Mouse (Mus musculus) ES-Bruce4 (cell line): ENCODE measurements around the gene Myo1e. TPM values are rescaled to one million over a fixed set of nuclear protein-coding genes. Genes with fewer than 3 reads are reported as not detected.
A peak's percentile ranks its signal among the peaks of the same experiment; 100 is the strongest.

Experiments
- H3K27ac ChIP-seq: 2 replicates; pipeline ENCODE4 v1.5.1; 2012; ENCODE audit warnings: low read length, inconsistent platforms; ENCODE audit not compliant: insufficient read depth
- H3K27me3 ChIP-seq: 2 replicates; pipeline ENCODE4 v1.6.1; 2012; ENCODE audit warnings: mild to moderate bottlenecking, low read length, inconsistent platforms; ENCODE audit not compliant: control insufficient read depth, poor library complexity, insufficient read depth, severe bottlenecking
- H3K36me3 ChIP-seq: 2 replicates; pipeline ENCODE4 v1.6.1; 2012; ENCODE audit warnings: inconsistent platforms, mild to moderate bottlenecking, low read length, moderate library complexity; ENCODE audit not compliant: control insufficient read depth, poor library complexity, insufficient read depth, severe bottlenecking
- H3K4me1 ChIP-seq: one replicate; pipeline ENCODE4 v1.8.1; 2011; ENCODE audit warnings: low read length; ENCODE audit not compliant: control insufficient read depth, insufficient read depth
- H3K4me3 ChIP-seq: 2 replicates; pipeline ENCODE4 v1.5.1; 2011; ENCODE audit warnings: low read depth, mild to moderate bottlenecking, low read length
- H3K9ac ChIP-seq: 2 replicates; pipeline ENCODE4 v1.6.1; 2012; ENCODE audit warnings: low read depth, mild to moderate bottlenecking, inconsistent platforms; ENCODE audit not compliant: poor library complexity, severe bottlenecking
- H3K9me3 ChIP-seq: replicated peaks from 2 replicates; pipeline ENCODE4 v1.6.1; 2012; ENCODE audit warnings: mild to moderate bottlenecking, low read length, inconsistent platforms; ENCODE audit not compliant: control insufficient read depth, poor library complexity, insufficient read depth, severe bottlenecking
- CTCF ChIP-seq: IDR thresholded peaks from one replicate; pipeline ENCODE4 v1.8.1; 2011; ENCODE audit warnings: low read depth, low read length
- EP300 ChIP-seq: IDR thresholded peaks from 2 replicates; pipeline ENCODE4 v1.6.1; 2011; ENCODE audit warnings: low read depth, low read length; ENCODE audit not compliant: insufficient read depth
- POLR2A ChIP-seq: IDR thresholded peaks from one replicate; pipeline ENCODE4 v1.8.1; 2011; ENCODE audit warnings: low read length; ENCODE audit not compliant: insufficient read depth
- polyA plus RNA-seq: library from polyadenylated mRNA; stranded (reverse); fragments of >200 nt; gene quantifications from 2 replicates; pipeline ENCODE4 v1.2.4, GENCODE M21; 2011; ENCODE audit warnings: low read depth; ENCODE audit not compliant: missing spikeins, insufficient read depth, insufficient read length

Myo1e gene
- polyA plus RNA-seq, 1 experiment: 51.6 TPM

GRCm38 (mm10) chr9:70216517-70216916 is 9.4 kb downstream of the Myo1e start:
- Histone ChIP-seq H3K36me3 (no peaks in the 10 kb centered on the region), H3K9ac (no peak overlapping the region)
- TF ChIP-seq POLR2A (no peak), EP300 (0 out of 2 replicates have a peak, but pooled peaks have one; percentile 17)

DNA sequence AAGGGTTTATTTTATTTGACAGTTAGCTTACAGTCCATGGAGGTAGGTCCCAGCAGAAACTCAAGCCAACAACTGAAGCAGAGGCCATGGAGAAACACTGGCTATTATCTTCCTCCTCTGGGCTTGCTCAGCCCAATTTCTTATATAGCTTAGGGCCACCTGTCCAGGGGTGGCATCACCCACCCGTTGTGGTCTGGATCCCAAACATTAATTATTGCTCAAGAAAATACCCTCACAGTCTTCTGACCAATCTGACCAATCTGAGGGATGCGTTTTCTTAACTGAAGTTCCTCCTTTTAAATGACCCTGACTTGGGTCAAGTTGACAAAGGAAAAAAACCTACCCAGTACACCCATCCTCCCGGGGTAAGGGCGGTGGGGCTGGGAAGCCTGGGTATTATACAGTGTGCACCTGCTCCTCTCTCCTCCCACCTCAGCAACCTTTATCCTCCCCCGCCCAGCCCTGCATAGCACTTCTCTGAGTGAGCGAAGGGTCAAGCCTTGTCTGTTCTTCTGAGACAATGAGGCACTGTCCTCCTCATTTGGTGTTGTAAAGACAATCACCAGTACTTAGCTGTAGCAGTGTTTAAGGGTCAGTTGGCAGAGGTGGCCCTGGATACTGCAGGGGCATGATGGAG is 12.3 kb downstream of the Myo1e start:
- H3K9ac ChIP-seq: no peak overlapping the region
- peaks cover 7% of the 10 kb centered on the region for H3K4me1 ChIP-seq
- H3K27ac ChIP-seq: no peak overlapping the region; the same call in 1 of the 2 replicates
- no peak overlapping the region for H3K4me3 ChIP-seq
- H3K9me3 ChIP-seq: no peaks in the 10 kb centered on the region
- no peaks in the 10 kb centered on the region for H3K27me3 ChIP-seq
- no peak for TF ChIP-seq CTCF
- no peak for TF ChIP-seq POLR2A
- no peak for TF ChIP-seq EP300
- no peaks in the 10 kb centered on the region for H3K36me3 ChIP-seq

More at GRCm38 (mm10) chr9:70216517-70216916, 9.4 kb downstream of the Myo1e start:
- no peak overlapping the region for H3K27ac ChIP-seq
- H3K9me3 ChIP-seq: no peaks in the 10 kb centered on the region
- no peak overlapping the region for H3K4me3 ChIP-seq
- H3K27me3 ChIP-seq: no peaks in the 10 kb centered on the region
- H3K4me1 ChIP-seq: peaks cover 11% of the 10 kb centered on the region

GRCm38 (mm10) chr9:70220461-70221170 is 13.5 kb downstream of the Myo1e start:
- no peak for TF ChIP-seq POLR2A
- TF ChIP-seq EP300: no peak
- no peak for TF ChIP-seq CTCF
- no peaks in the 10 kb centered on the region for H3K27me3 ChIP-seq

DNA sequence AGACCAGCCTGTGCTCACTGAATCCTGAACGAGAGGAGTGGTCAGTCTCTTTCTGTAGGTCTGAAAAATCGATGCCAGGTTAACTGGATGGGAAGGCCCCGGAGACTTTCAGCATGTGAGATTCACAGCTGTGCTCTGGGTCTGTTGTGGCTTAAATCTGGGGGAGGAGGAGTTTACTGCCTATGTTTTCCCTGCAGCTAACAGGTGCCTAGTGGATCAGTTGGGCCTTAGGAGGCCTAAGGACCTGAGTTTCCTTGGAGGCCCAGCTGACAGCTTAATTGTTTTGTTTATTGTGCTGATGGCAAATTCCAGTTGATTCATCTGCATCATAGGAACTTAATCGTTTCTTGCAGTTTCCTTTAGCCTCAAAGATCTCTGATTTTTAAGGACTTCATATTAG is 16.0 kb downstream of the Myo1e start:
- TF ChIP-seq EP300 (0 out of 2 replicates have a peak, but pooled peaks have one; percentile 24), POLR2A (no peak)
- Histone ChIP-seq H3K9ac (no peak overlapping the region), H3K36me3 (no peaks in the 10 kb centered on the region), H3K4me1 (peaks cover 2% of the 10 kb centered on the region), H3K4me3 (no peak overlapping the region), H3K27me3 (no peaks in the 10 kb centered on the region), H3K9me3 (no peaks in the 10 kb centered on the region), H3K27ac (no peak overlapping the region)

More at GRCm38 (mm10) chr9:70220461-70221170, 13.5 kb downstream of the Myo1e start:
- Histone ChIP-seq H3K9ac (no peak overlapping the region), H3K27ac (no peak overlapping the region), H3K4me1 (peaks cover 7% of the 10 kb centered on the region), H3K4me3 (no peak overlapping the region), H3K9me3 (no peaks in the 10 kb centered on the region), H3K36me3 (no peaks in the 10 kb centered on the region)

- no peak for TF ChIP-seq EP300
- TF ChIP-seq POLR2A: no peak
- no peak for TF ChIP-seq CTCF
- H3K27ac ChIP-seq: no peak overlapping the region
- H3K4me3 ChIP-seq: no peak overlapping the region
Observed at GRCm38 (mm10) chr9:70224046-70224445, 16.9 kb downstream of the Myo1e start.

GRCm38 (mm10) chr9:70226359-70226758 is 19.2 kb downstream of the Myo1e start:
- no peak for TF ChIP-seq CTCF
- TF ChIP-seq EP300: no peak
- TF ChIP-seq POLR2A: no peak
- no peak overlapping the region for H3K9ac ChIP-seq
- no peak overlapping the region for H3K27ac ChIP-seq
- H3K4me3 ChIP-seq: no peak overlapping the region
- no peaks in the 10 kb centered on the region for H3K4me1 ChIP-seq
- no peaks in the 10 kb centered on the region for H3K36me3 ChIP-seq
- H3K27me3 ChIP-seq: no peaks in the 10 kb centered on the region
- no peaks in the 10 kb centered on the region for H3K9me3 ChIP-seq

More at GRCm38 (mm10) chr9:70224046-70224445, 16.9 kb downstream of the Myo1e start:
- Histone ChIP-seq H3K9me3 (no peaks in the 10 kb centered on the region), H3K27me3 (no peaks in the 10 kb centered on the region), H3K4me1 (peaks cover under 1% of the 10 kb centered on the region), H3K9ac (no peak overlapping the region), H3K36me3 (no peaks in the 10 kb centered on the region)
